Mouse (Mus musculus) left cerebral cortex, postnatal 14 days (tissue): Measurements from ENCODE around the gene Gcdh. TPM values are rescaled to one million over a fixed set of nuclear protein-coding genes. Genes with fewer than 3 reads are reported as not detected.
"Not testable (repeated sequence)": the region's sequence is repeated elsewhere in the genome, so short reads cannot be mapped to it uniquely, and the experiment has no call there.

ENCODE experiments used
- DNase-seq, 2 experiments: peaks; one replicate each; pipeline ENCODE4 v3.0.0; 2021 to 2022; ENCODE audit warnings: low spot score in 2 of 2, mixed read lengths in 1 of 2
- intact Hi-C: fragments of 180-260 bp; cut with DNase I; formaldehyde crosslinking; loops from one replicate; pipeline ENCODE4 v1.15.1; 2025
- total RNA-seq, 2 experiments: library from RNA; stranded (reverse); gene quantifications; 2 replicates each; pipeline ENCODE4 v1.2.3; 2021

Gcdh gene
- total RNA-seq, 2 experiments from 2014 or later: 36.5 to 38.9 TPM

DNA sequence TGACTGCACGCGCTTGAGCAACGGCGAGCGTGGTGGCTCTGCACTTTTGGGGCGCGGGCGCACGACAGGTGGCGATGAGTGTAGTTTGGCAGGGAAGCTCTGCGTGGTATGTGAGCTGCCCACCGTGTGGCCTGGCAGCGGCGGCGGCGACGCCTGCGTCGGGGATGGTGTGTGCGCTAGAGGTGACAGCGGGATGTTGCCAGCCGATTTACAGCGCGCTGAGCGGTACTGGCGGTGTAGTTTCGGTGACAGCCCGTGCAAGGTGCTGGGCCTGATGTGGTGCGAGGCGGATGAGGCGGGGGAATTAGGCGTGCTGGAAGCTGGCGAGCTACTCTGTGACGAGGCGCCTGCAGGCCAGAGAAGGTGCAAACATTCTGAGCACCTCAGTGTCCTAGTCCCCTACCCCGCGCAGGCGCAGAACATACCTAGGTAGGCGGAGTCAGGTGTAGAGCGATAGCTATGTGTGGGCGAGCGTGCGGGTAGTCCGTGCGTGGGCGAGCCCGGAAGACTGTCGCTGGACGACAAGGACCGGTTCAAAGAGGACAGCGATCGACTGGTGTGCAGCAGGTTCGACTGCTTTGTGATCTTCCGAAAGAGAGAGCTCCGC lies 19.3 kb upstream of the Gcdh start:
- intact Hi-C loops: no loop called here
- peak; percentile 46 to 70 for DNase-seq

DNA sequence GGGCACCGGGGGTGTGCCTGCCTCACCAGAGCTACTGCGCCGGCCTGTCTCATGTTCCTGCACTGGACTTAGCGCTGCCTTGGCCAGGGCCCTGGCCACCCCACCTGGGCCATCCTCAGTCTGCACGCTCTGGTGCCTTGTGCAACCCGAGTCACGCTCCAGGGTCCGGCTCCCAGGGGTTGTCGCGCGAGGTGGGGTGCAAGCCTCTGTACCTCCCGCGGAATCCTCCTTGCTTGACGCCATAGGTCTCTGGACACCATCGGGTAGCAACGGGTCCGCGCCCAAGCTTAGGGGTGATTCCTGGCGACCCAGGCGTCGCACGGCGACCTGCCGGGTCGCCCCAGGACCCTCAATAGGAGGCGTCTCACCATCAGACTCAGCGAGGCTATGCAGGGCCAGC lies 18.7 kb upstream of the Gcdh start:
- DNase-seq: no peak
- intact Hi-C loops: no loop called here

- intact Hi-C loops: no loop called here
- no peak for DNase-seq
Observed at GRCm38 (mm10) chr8:84911854-84912253, 18.1 kb upstream of the Gcdh start.

DNA sequence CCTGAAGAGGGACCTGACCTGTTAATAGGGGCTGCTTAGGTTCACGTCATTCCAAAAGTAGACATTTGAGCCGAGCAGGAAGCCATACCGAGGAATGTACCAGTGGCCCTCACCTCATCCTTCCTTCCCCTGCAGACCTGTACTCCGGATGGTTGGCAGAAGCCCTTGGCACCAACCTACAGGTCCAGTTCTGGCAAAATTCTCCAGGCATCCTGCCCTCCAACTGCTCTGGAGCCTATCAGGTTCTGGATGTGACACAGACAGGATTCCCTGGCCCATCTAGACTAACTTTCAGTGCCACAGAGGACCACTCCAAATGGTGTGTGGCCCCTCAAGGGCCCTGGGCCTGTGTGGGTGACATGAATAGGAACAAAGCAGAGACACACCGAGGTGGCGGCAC lies 16.8 kb upstream of the Gcdh start:
- DNase-seq: no peak
- intact Hi-C loops: no loop called here

DNA sequence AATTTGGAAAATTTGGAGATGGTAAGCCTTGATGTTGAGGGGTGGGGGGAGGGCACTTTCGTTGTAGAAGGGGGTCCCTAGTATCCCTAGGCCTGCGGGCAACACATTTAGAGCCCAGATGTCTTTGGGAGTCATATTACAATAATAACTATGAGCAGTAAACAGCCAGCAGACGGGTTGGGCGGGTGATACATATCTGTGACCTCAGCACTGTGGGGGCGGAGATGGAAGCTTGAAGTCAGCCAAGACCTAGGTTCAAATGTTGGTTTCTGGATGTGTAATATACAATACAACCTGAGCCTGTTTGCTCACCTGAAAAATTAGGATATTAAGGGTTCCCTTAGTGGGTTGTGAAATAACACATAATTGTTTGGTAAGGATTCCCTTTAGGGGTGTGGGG lies 16.2 kb upstream of the Gcdh start:
- no peak for DNase-seq
- intact Hi-C loops: no loop called here

- DNase-seq: no peak
Observed at GRCm38 (mm10) chr8:84909162-84909767, 15.5 kb upstream of the Gcdh start.

DNA sequence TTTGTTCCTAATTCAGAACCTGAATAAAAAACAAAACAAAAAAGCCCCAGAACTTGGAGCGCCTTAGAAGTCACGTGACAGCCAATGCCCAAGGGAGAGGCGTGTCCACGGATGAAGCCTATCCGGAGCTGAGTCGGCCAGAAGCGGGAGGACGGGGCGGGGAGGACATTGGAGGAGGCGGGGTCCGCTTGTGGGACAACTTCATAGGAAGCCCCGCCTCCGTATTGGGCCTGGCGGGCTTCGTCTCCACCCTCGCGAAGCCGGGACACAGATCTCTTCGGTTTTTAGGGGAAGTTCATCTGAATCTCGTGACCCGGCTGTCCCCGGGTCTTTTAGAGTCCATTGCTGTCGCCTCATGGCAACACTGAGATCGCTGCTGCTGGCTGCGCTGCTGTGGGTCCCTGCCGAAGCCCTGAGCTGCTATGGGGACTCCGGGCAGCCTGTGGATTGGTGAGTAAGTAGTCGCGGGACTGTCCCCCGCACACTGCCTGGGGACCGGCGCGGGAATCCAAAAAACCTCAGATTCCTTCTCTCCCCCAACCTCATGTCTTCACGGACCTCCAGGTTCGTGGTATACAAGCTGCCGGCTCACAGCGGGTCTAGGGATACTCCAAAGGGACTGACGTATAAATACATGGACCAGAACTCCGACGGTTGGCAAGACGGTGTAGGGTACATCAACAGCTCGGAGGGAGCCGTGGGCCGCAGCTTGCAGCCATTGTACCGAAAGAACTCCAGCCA lies 14.9 kb upstream of the Gcdh start, which contains the start of gene Dnase2a:
Gene Dnase2a, plus strand, starts transcription at position 140 of the 741 bp plus-strand sequence.
- DNase-seq: peak; percentile 85 to 92
- intact Hi-C loops: no loop called here

More at GRCm38 (mm10) chr8:84909162-84909767, 15.5 kb upstream of the Gcdh start:
- intact Hi-C loops: no loop called here

DNA sequence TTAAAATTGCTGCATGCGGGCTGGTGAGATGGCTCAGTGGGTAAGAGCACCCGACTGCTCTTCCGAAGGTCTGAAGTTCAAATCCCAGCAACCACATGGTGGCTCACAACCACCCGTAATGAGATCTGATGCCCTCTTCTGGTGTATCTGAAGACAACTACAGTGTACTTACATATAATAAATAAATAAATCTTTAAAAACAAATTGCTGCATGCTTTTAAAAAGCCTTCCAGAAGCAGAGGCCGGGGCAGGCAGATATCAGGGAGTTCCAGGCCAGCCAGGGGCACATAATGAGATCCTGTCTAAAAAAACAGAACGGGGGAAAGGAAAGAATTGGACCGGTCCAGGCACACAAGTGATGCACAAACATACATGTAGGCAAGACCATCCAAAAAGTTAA lies 14.3 kb upstream of the Gcdh start:
- DNase-seq, intact Hi-C loops: not testable (repeated sequence)

DNA sequence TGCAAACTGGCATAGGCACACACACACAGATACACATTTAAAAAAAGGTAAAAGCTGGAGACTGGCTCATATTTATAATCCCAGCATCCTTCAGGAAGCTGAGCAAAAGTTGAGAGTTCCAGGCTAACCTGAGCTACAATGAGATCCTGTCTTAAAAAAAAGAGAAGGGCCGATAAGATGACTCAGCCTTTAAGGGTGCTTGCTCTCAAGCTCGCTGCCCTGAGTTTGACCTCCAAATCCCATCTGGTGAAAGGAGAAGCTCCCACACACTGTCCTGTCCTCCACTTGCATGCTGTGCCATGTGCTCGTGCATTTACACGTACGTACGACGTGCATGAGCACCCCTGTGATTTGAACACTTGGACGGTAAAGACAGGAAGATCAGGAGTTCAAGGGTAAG lies 13.8 kb upstream of the Gcdh start:
- intact Hi-C loops: no loop called here

GRCm38 (mm10) chr8:84907037-84907436 lies 13.3 kb upstream of the Gcdh start:
- intact Hi-C loops: no loop called here
- no peak for DNase-seq

More for the DNA sequence above, 13.8 kb upstream of the Gcdh start:
- no peak for DNase-seq

- intact Hi-C loops: loop anchor here (5.0 kb wide), 1 partner anchor 57 kb away; the partner anchor contains the start of gene Calr
- DNase-seq: no peak
Observed at GRCm38 (mm10) chr8:84904351-84904750, 10.6 kb upstream of the Gcdh start.

DNA sequence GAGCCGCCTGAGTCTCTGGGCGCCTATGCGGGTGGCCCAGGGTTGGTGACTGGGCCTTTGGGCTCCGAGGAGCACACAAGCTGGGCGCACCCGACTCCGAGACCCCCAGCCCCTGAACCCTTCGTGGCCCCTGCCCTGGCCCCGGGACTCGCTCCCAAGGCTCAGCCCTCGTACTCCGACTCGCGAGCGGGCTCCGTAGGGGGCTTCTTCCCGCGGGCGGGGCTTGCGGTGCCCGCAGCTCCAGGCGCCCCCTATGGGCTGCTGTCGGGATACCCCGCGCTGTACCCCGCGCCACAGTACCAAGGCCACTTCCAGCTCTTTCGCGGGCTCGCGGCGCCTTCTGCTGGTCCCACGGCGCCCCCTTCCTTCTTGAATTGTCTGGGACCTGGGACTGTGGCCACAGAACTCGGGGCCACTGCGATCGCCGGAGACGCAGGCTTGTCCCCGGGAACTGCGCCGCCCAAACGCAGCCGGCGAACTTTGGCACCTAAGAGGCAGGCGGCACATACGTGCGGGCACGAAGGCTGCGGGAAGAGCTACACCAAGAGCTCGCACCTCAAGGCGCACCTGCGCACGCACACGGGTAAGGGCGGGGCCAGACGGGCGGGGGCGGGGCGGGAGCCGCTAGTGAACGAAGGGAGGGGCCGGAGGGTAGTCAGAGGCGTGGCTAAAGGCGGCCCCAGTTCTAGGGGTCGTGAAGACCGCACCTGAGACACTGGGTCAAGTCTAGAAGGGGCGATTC lies 9.4 kb upstream of the Gcdh start:
- intact Hi-C loops: loop anchor here (5.0 kb wide), 1 partner anchor 56 kb away; the partner anchor contains the start of gene Calr
- peak; percentile 93 to 94 for DNase-seq

DNA sequence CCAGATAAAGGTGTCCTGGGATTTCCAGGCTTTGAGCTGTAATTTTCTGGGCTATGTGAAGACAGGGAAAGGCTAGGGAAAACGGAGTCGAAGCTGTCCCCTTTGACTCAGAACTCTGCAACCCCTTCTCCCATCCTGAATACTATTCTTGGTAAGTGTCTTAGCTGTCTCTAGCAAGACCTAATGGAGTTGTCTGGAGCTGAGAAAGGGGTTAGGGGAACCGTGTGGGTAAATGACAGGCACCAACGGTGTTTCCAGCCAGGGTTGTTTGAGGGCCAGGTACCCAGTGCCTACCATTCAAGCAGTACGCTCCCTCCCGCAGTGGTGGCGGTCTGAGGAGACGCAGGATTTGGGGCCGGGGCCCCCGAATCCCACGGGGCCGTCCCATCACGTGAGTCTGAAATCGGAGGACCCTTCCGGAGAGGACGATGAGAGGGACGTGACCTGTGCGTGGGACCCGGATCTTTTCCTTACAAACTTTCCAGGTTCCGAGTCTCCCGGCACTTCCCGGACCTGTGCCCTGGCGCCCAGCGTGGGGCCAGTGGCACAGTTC lies 8.7 kb upstream of the Gcdh start:
- intact Hi-C loops: loop anchor here (5.0 kb wide), 1 partner anchor 55 kb away; the partner anchor contains the start of gene Calr
- DNase-seq: no peak

DNA sequence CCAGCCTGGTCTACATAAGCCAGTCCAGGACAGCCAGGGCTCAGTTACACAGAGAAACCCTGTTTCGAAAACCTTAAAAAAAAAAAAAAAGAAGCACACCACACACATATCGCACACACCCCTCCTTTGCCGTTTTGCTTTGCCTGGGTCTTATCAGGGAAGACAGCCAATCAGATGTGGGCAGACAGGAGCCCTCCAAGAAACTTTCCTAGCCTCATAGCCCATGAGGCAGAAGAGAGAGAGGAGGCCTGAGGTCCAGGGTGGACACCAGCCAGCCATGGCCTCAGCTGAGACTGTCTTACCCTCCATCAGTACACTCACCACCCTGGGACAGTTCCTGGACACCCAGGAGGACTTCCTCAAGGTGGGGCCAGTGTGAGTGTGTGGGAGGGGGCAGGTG lies 8.0 kb upstream of the Gcdh start, which contains the start of gene Klf1:
Gene Klf1, plus strand, starts transcription at position 177 of the 400 bp plus-strand sequence.
- intact Hi-C loops: loop anchor here (5.0 kb wide), 1 partner anchor 54 kb away; the partner anchor contains the start of gene Calr
- no peak for DNase-seq

DNA sequence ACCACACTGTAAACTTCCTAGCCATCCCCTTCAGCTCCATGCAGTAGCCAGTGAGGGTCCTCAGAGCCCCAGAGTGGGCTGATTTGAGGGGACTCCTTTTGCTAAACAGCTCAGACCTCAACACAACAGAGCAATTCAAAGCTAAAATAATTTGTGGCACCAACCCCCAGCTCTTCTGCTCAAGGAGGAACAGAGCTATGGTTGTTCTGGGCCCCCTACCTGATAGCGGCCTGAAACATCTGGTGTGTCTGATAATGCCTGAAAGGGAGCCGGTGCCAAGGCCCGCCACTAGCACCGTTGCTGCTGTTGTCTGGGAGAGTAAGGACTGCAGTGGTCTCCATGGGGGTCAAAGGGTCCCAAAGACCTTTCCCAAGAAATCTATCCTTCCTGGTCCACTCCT lies 7.3 kb upstream of the Gcdh start:
- intact Hi-C loops: loop anchor here (5.0 kb wide), 1 partner anchor 54 kb away; the partner anchor contains the start of gene Calr
- DNase-seq: no peak

DNA sequence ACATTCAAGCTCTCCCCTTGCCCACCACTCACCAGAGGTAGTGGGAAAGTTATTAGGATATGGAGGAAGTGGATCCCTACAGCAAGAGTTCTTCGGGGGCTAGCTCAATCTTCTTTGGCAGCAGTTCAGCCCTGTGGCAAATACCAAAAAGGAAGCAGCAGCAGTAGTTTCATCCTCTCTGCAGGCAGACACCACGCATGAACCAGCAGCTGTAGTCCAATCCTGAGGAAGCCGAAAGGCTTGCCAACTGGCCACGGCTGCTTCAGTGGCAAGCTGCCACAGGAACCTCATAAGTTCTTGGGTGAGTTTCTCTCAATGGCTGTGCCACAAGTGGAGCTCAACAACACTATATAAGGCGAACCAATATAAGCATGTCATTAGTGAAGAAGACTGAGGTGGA lies 2.2 kb upstream of the Gcdh start:
- DNase-seq: no peak
- intact Hi-C loops: no loop called here

- intact Hi-C loops: no loop called here
- no peak for DNase-seq
Observed at GRCm38 (mm10) chr8:84892993-84893708, 570 bp downstream of the Gcdh start.

GRCm38 (mm10) chr8:84889141-84889540 lies 4.6 kb downstream of the Gcdh start:
- no peak for DNase-seq
- intact Hi-C loops: no loop called here

DNA sequence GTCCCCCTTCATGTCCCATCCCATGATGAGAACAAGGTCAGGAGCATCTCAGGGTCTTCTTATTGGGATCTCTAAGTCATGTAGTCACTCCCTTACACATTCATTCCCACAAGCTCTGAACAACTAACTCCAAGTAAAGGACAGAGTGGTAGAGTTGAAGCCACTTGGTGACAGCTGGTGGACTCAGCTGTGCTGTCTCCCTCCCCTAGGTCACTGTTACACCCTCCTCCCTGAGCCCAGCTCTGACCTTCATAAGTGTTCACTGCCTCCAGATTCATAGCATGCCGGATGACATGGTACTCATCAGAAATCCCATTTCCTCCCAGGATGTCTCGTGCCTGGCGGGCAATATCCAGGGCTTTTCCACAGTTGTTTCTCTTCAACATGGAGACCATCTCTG lies 5.4 kb downstream of the Gcdh start:
- DNase-seq: no peak
- intact Hi-C loops: no loop called here
